Mouse (Mus musculus) common myeloid progenitor, adult 5-6 weeks (primary cell): Measurements from ENCODE around the gene Apom. TPM values are rescaled to one million over a fixed set of nuclear protein-coding genes. Genes with fewer than 3 reads are reported as not detected.

Source experiments
- total RNA-seq: library from RNA; stranded (forward); fragments of 200-1000, 187-1606 nt; gene quantifications from 2 replicates; pipeline ENCODE4 v1.2.3, GENCODE M21; 2017

The Apom gene
- total RNA-seq, 1 experiment from 2014 or later: not detected

Other genes with a start within 250 kb of the Apom start
- gene C2, start 233.8 kb downstream of the Apom start, total RNA-seq: 2.8 and 10.0 TPM in 2 replicates
- 96.6 and 107 TPM in 2 replicates for gene Ehmt2, start 233.6 kb downstream of the Apom start, total RNA-seq
- gene Slc44a4, start 217.6 kb downstream of the Apom start, total RNA-seq: not detected in 2 replicates
- 3.4 and 5.0 TPM in 2 replicates for gene Neu1, start 200.8 kb downstream of the Apom start, total RNA-seq
- gene Hspa1b, start 172.8 kb downstream of the Apom start, total RNA-seq: 79.3 and 84.3 TPM in 2 replicates
- gene Gm20481, start 162.1 kb downstream of the Apom start, total RNA-seq: not detected in 2 replicates
- 33.5 and 47.4 TPM in 2 replicates for gene Hspa1a, start 159.9 kb downstream of the Apom start, total RNA-seq
- gene Hspa1l, start 159.3 kb downstream of the Apom start, total RNA-seq: 0.63 TPM in 1 of 2 replicates, not detected in the other
- gene Lsm2, start 150.2 kb downstream of the Apom start, total RNA-seq: 26.9 and 34.1 TPM in 2 replicates
- 174 and 210 TPM in 2 replicates for gene Vars, start 131.1 kb downstream of the Apom start, total RNA-seq
- 0.32 TPM in 1 of 2 replicates, not detected in the other for gene Vwa7, start 115.5 kb downstream of the Apom start, total RNA-seq
- 1.2 and 4.4 TPM in 2 replicates for gene Sapcd1, start 104.0 kb downstream of the Apom start, total RNA-seq
- 3.8 and 4.2 TPM in 2 replicates for gene Msh5, start 85.3 kb downstream of the Apom start, total RNA-seq
- gene Clic1, start 82.1 kb downstream of the Apom start, total RNA-seq: 214 and 220 TPM in 2 replicates
- gene Ddah2, start 73.0 kb downstream of the Apom start, total RNA-seq: 21.3 and 26.7 TPM in 2 replicates
- not detected in 2 replicates for gene Ly6g6c, start 66.7 kb downstream of the Apom start, total RNA-seq
- not detected in 2 replicates for gene Mpig6b, start 65.9 kb downstream of the Apom start, total RNA-seq
- gene Ly6g6e, start 55.1 kb downstream of the Apom start, total RNA-seq: not detected in 2 replicates
- not detected in 2 replicates for gene Ly6g6d, start 54.0 kb downstream of the Apom start, total RNA-seq
- not detected in 2 replicates for gene Ly6g6f, start 46.4 kb downstream of the Apom start, total RNA-seq
- 33.1 and 38.8 TPM in 2 replicates for gene Abhd16a, start 42.8 kb downstream of the Apom start, total RNA-seq
- gene Ly6g5c, start 23.8 kb downstream of the Apom start, total RNA-seq: not detected in 2 replicates
- gene Ly6g5b, start 16.6 kb downstream of the Apom start, total RNA-seq: not detected in 2 replicates
- gene Gpank1, start 10.6 kb downstream of the Apom start, total RNA-seq: 39.5 and 50.1 TPM in 2 replicates
- 286 and 306 TPM in 2 replicates for gene Csnk2b, start 10.0 kb downstream of the Apom start, total RNA-seq
- 6.3 and 8.2 TPM in 2 replicates for gene D17H6S53E, start 5.7 kb downstream of the Apom start, total RNA-seq
- gene Bag6, start 3.1 kb upstream of the Apom start, total RNA-seq: 58.8 and 103 TPM in 2 replicates
- gene Prrc2a, start 32.8 kb upstream of the Apom start, total RNA-seq: 74.7 and 110 TPM in 2 replicates
- gene Aif1, start 44.0 kb upstream of the Apom start, total RNA-seq: 4.7 and 5.4 TPM in 2 replicates
- 44.3 and 51.6 TPM in 2 replicates for gene Lst1, start 56.4 kb upstream of the Apom start, total RNA-seq
- 1.1 and 1.8 TPM in 2 replicates for gene Ltb, start 62.4 kb upstream of the Apom start, total RNA-seq
- gene Tnf, start 70.0 kb upstream of the Apom start, total RNA-seq: 9.4 and 11.3 TPM in 2 replicates
- gene Lta, start 73.3 kb upstream of the Apom start, total RNA-seq: not detected in 2 replicates
- not detected in 2 replicates for gene Gm16181, start 88.8 kb upstream of the Apom start, total RNA-seq
- 1.6 and 1.8 TPM in 2 replicates for gene Atp6v1g2, start 101.6 kb upstream of the Apom start, total RNA-seq
- 5.2 and 7.0 TPM in 2 replicates for gene Nfkbil1, start 103.7 kb upstream of the Apom start, total RNA-seq
- 199 and 218 TPM in 2 replicates for gene Ddx39b, start 109.7 kb upstream of the Apom start, total RNA-seq
- gene H2-D1, start 130.7 kb upstream of the Apom start, total RNA-seq: 427 and 466 TPM in 2 replicates
- gene H2-Q1, start 188.4 kb upstream of the Apom start, total RNA-seq: 0.05 TPM in 1 of 2 replicates, not detected in the other
- gene H2-Q2, start 210.2 kb upstream of the Apom start, total RNA-seq: not detected in 2 replicates
- gene H2-Q4, start 247.6 kb upstream of the Apom start, total RNA-seq: 53.3 and 55.3 TPM in 2 replicates